ENCODE assay signal across 8 mouse cellular contexts in genomic region chr10:7462006-7462405, GRCm38 (mm10).
DNase-seq lines count a peak whose midpoint lies in the region.

No protein-coding gene starts in this region.

- DNase-seq in kidney, adult 11 months = peak; percentile 6
- DNase-seq in kidney, postnatal 14 days = no peak
- DNase-seq in 3134 (ENCODE audit: extremely low read depth, insufficient read length, low spot score) (peak; percentile 22), ES-CJ7 (ENCODE audit: low read depth, low spot score) (peak; percentile 45)
- DNase-seq in embryo, embryonic 10 days (ENCODE audit: low spot score) = peak; percentile 23
- no peak for DNase-seq in frontal cortex, postnatal 25 days (ENCODE audit: low spot score in 2 of 2)
- no peak for DNase-seq in urinary bladder, postnatal 10 days (ENCODE audit: low spot score)
- DNase-seq in left cerebral cortex, adult 9 months (ENCODE audit: low spot score in 2 of 2) = no peak

Comparison
In these comparisons a context has a peak if more than half of its experiments do, and no peak if none do; other contexts are left out.
1. DNase-seq: peak in kidney, adult 11 months (single experiment), 3134 (single experiment), ES-CJ7 (single experiment) and embryo, embryonic 10 days (single experiment); none in kidney, postnatal 14 days (single experiment), frontal cortex, postnatal 25 days (0 of 2), urinary bladder, postnatal 10 days (single experiment) and left cerebral cortex, adult 9 months (0 of 2).